Mouse (Mus musculus) brown adipose tissue, adult 24 weeks (tissue): ENCODE results near the gene Gimap7. TPM values are rescaled to one million over a fixed set of nuclear protein-coding genes. Genes with fewer than 3 reads are reported as not detected.

Experiments used
- polyA plus RNA-seq: library from polyadenylated mRNA; stranded (reverse); fragments of >200 nt; gene quantifications from 2 replicates; pipeline ENCODE4 v1.2.4, GENCODE M21; 2012; ENCODE audit not compliant: missing spikeins, insufficient read depth, insufficient read length

The Gimap7 gene
- polyA plus RNA-seq, 1 experiment = not detected

Other genes with a start within 250 kb of the Gimap7 start
- gene Atp6v0e2, start 181.0 kb upstream of the Gimap7 start, polyA plus RNA-seq = 3.1 and 4.0 TPM in 2 replicates
- 9.1 and 22.4 TPM in 2 replicates for gene Lrrc61, start 163.8 kb upstream of the Gimap7 start, polyA plus RNA-seq
- gene Rarres2, start 145.8 kb upstream of the Gimap7 start, polyA plus RNA-seq = 260 and 356 TPM in 2 replicates
- gene Gm45021, start 129.0 kb upstream of the Gimap7 start, polyA plus RNA-seq = not detected in 2 replicates
- gene Repin1, start 124.7 kb upstream of the Gimap7 start, polyA plus RNA-seq = 14.1 and 17.4 TPM in 2 replicates
- not detected in 2 replicates for gene Gm44965, start 124.7 kb upstream of the Gimap7 start, polyA plus RNA-seq
- gene Zfp775, start 116.6 kb upstream of the Gimap7 start, polyA plus RNA-seq = 1.2 and 2.3 TPM in 2 replicates
- 2.3 and 2.9 TPM in 2 replicates for gene AI854703, start 91.9 kb upstream of the Gimap7 start, polyA plus RNA-seq
- gene Gimap8, start 71.4 kb upstream of the Gimap7 start, polyA plus RNA-seq = 3.4 and 5.1 TPM in 2 replicates
- gene Gimap9, start 42.5 kb upstream of the Gimap7 start, polyA plus RNA-seq = 2.5 and 5.9 TPM in 2 replicates
- gene Gimap4, start 34.1 kb upstream of the Gimap7 start, polyA plus RNA-seq = 13.3 and 27.1 TPM in 2 replicates
- 27.2 and 40.0 TPM in 2 replicates for gene Gimap6, start 10.4 kb upstream of the Gimap7 start, polyA plus RNA-seq
- gene Gm28053, start within 50 bp of the Gimap7 start, polyA plus RNA-seq = not detected in 2 replicates
- gene Gimap1, start 20.4 kb downstream of the Gimap7 start, polyA plus RNA-seq = 2.0 and 3.2 TPM in 2 replicates
- 2.2 and 2.5 TPM in 2 replicates for gene Gimap5, start 27.6 kb downstream of the Gimap7 start, polyA plus RNA-seq
- 0.75 and 0.79 TPM in 2 replicates for gene Gimap3, start 52.2 kb downstream of the Gimap7 start, polyA plus RNA-seq
- 6.5 and 13.7 TPM in 2 replicates for gene Tmem176a, start 122.3 kb downstream of the Gimap7 start, polyA plus RNA-seq
- gene Tmem176b, start 122.9 kb downstream of the Gimap7 start, polyA plus RNA-seq = 17.6 and 21.0 TPM in 2 replicates
- not detected in 2 replicates for gene Aoc1, start 154.3 kb downstream of the Gimap7 start, polyA plus RNA-seq
- 0.46 TPM in 1 of 2 replicates, not detected in the other for gene 1600015I10Rik, start 211.3 kb downstream of the Gimap7 start, polyA plus RNA-seq